Mouse (Mus musculus): ENCODE results near the gene Thyn1. TPM values are rescaled to one million over a fixed set of nuclear protein-coding genes. Genes with fewer than 3 reads are reported as not detected.

The Thyn1 gene
- polyA plus RNA-seq (2012; rRNA removed), result 9.4 and 9.8 TPM in 2 replicates

DNA sequence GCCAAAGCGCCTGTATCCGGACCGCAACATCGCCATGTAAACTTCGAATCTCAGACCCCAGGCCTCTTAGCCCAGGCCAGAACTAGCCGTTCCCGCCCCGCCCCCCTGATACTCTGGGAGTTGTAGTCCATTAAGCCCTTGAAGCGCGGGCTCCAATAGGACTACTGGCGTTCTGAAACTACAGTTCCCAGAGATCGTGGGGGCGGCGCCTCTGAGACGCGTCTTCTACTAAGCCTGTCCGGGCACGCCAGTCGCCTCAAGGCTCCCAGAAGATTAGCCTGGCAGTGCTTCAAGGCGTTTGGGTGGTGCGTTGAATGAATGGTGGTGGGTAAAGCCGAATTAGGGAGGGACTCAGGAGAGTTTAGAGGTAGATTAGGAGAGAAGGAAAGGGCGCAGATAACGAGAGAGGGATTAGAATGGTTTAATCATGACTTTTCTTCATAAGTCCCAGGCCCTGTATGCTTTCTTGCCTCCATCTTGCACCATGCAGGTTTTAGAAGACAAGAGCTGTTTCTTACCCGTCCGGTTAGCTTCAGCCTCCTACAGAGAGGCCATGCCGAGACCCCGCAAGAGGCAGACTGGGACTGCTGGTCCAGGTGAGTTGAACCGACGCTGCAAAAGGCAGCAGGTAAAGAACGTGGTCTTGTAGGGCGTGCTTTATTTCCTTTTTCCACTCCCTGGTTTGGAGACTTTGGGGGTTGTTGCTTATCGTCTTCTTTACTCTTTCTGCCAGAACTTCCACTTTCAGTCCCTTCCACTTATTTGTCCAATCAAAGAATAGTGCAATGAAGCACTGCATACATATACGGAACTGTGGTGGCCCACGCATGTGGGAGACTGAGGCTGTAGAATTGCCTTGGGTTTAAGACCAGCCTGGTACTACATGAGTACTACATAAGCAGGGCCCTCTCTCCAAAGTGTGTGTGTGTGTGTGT is at the start of gene Thyn1, which contains the start of gene Acad8:
TSS of gene Thyn1 (plus strand) at position 250 of the 935 bp plus-strand sequence.
TSS of gene Acad8 (minus strand) at position 106 of the 935 bp plus-strand sequence.
- TF ChIP-seq POLR2A (IDR thresholded peaks at IDR 0.05; ENCODE audit: control insufficient read depth, extremely low read depth, insufficient read depth, low read length, poor library complexity), result no peak
- 0 out of 2 replicates have a peak, but pooled peaks have one; percentile 11 for TF ChIP-seq CTCF (IDR thresholded peaks at IDR 0.05; ENCODE audit: borderline replicate concordance, control insufficient read depth, extremely low read depth, insufficient read depth, low read length, poor library complexity)
- no peaks in the 10 kb centered on the region for H3K27me3 ChIP-seq (ENCODE audit: control insufficient read depth, insufficient read depth, low read length)
- under 1% methylated on average over 35 of the region's 35 CpGs for WGBS
- no peak within 1 kb of the TSS for H3K27ac ChIP-seq (ENCODE audit: control insufficient read depth, insufficient read depth, low read length)
- peak within 1 kb of the TSS; percentile 83 for H3K4me3 ChIP-seq (ENCODE audit: control insufficient read depth, insufficient read depth, low read length)
- DNase-seq, result peak; percentile 93
- no peaks in the 10 kb centered on the region for H3K4me1 ChIP-seq (replicated peaks; ENCODE audit: control insufficient read depth, insufficient read depth, low read length)
- peaks cover 11% of the 10 kb centered on the region for H3K36me3 ChIP-seq (ENCODE audit: control insufficient read depth, insufficient read depth, low read length)

DNA sequence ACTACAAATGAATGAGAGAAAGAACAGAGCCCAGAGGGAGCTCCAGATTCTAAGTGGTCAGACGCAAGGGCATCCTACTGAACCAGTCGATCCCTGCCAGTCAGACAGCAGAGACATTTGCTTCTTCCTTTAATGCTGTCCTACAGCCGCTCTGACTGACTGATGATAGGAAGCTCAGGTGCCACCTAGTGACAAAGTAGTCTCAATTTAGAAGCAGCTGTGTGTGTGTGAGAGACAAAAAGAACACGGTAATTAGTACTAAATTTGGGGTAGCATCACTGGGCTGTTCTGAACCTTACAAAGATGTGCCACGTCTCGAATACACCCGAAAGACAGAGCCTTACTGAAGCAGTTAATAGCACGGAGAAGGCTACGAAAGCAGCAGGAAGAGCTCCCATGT is 21.8 kb upstream of the Thyn1 start:
- Histone ChIP-seq H3K4me1 (replicated peaks; ENCODE audit: control insufficient read depth, insufficient read depth, low read length) (no peaks in the 10 kb centered on the region), H3K36me3 (ENCODE audit: control insufficient read depth, insufficient read depth, low read length) (peaks cover 17% of the 10 kb centered on the region), H3K27ac (ENCODE audit: control insufficient read depth, insufficient read depth, low read length) (no peak overlapping the region), H3K27me3 (ENCODE audit: control insufficient read depth, insufficient read depth, low read length) (no peaks in the 10 kb centered on the region), H3K4me3 (ENCODE audit: control insufficient read depth, insufficient read depth, low read length) (no peak overlapping the region)
- no peak for DNase-seq
- TF ChIP-seq CTCF (IDR thresholded peaks at IDR 0.05; ENCODE audit: borderline replicate concordance, control insufficient read depth, extremely low read depth, insufficient read depth, low read length, poor library complexity), result no peak
- no peak for TF ChIP-seq POLR2A (IDR thresholded peaks at IDR 0.05; ENCODE audit: control insufficient read depth, extremely low read depth, insufficient read depth, low read length, poor library complexity)
- WGBS, result 97% methylated on average over 9 of the region's 9 CpGs

DNA sequence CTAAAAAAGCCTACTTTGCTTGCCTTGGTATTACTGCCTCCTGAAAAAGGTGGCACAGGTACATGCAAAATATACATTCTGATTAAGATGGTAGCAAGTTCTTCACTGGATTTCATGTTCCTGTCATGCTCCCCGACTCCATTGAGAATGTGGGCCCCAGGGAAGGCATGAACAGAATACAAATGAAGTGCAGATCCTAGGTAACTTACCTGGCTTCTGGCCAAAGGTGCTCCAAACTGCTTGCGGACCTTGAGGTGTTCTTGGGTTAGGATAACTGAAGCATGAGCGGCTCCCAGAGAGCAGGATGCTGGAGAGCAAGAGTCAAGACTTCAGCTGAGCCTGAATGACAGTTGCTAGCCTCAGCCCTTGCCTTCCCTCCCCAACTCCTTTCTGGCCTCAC is 20.7 kb upstream of the Thyn1 start:
- H3K4me3 ChIP-seq (ENCODE audit: control insufficient read depth, insufficient read depth, low read length), result no peak overlapping the region
- DNase-seq, result no peak
- TF ChIP-seq CTCF (IDR thresholded peaks at IDR 0.05; ENCODE audit: borderline replicate concordance, control insufficient read depth, extremely low read depth, insufficient read depth, low read length, poor library complexity) (no peak), POLR2A (IDR thresholded peaks at IDR 0.05; ENCODE audit: control insufficient read depth, extremely low read depth, insufficient read depth, low read length, poor library complexity) (no peak)
- H3K27me3 ChIP-seq (ENCODE audit: control insufficient read depth, insufficient read depth, low read length), result no peaks in the 10 kb centered on the region
- H3K36me3 ChIP-seq (ENCODE audit: control insufficient read depth, insufficient read depth, low read length), result peaks cover 17% of the 10 kb centered on the region
- H3K4me1 ChIP-seq (replicated peaks; ENCODE audit: control insufficient read depth, insufficient read depth, low read length), result no peaks in the 10 kb centered on the region
- no peak overlapping the region for H3K27ac ChIP-seq (ENCODE audit: control insufficient read depth, insufficient read depth, low read length)
- WGBS, result 98% methylated on average over 3 of the region's 3 CpGs

- Histone ChIP-seq H3K27me3 (ENCODE audit: control insufficient read depth, insufficient read depth, low read length) (no peaks in the 10 kb centered on the region), H3K27ac (ENCODE audit: control insufficient read depth, insufficient read depth, low read length) (no peak overlapping the region), H3K4me3 (ENCODE audit: control insufficient read depth, insufficient read depth, low read length) (no peak overlapping the region), H3K4me1 (replicated peaks; ENCODE audit: control insufficient read depth, insufficient read depth, low read length) (no peaks in the 10 kb centered on the region), H3K36me3 (ENCODE audit: control insufficient read depth, insufficient read depth, low read length) (peaks cover 8% of the 10 kb centered on the region)
- 97% methylated on average over 2 of the region's 2 CpGs for WGBS
- TF ChIP-seq POLR2A (IDR thresholded peaks at IDR 0.05; ENCODE audit: control insufficient read depth, extremely low read depth, insufficient read depth, low read length, poor library complexity) (no peak), CTCF (IDR thresholded peaks at IDR 0.05; ENCODE audit: borderline replicate concordance, control insufficient read depth, extremely low read depth, insufficient read depth, low read length, poor library complexity) (no peak)
- no peak for DNase-seq
Measured at GRCm38 (mm10) chr9:26985090-26985613, 14.4 kb upstream of the Thyn1 start.

- H3K4me3 ChIP-seq (ENCODE audit: control insufficient read depth, insufficient read depth, low read length), result no peak overlapping the region
- H3K27me3 ChIP-seq (ENCODE audit: control insufficient read depth, insufficient read depth, low read length), result no peaks in the 10 kb centered on the region
- no peak overlapping the region for H3K27ac ChIP-seq (ENCODE audit: control insufficient read depth, insufficient read depth, low read length)
- WGBS, result 97% methylated on average over 6 of the region's 6 CpGs
- no peaks in the 10 kb centered on the region for H3K4me1 ChIP-seq (replicated peaks; ENCODE audit: control insufficient read depth, insufficient read depth, low read length)
- H3K36me3 ChIP-seq (ENCODE audit: control insufficient read depth, insufficient read depth, low read length), result peaks cover 8% of the 10 kb centered on the region
- no peak for DNase-seq
- TF ChIP-seq POLR2A (IDR thresholded peaks at IDR 0.05; ENCODE audit: control insufficient read depth, extremely low read depth, insufficient read depth, low read length, poor library complexity) (no peak), CTCF (IDR thresholded peaks at IDR 0.05; ENCODE audit: borderline replicate concordance, control insufficient read depth, extremely low read depth, insufficient read depth, low read length, poor library complexity) (no peak)
Measured at GRCm38 (mm10) chr9:26985668-26986277, 13.7 kb upstream of the Thyn1 start.

DNA sequence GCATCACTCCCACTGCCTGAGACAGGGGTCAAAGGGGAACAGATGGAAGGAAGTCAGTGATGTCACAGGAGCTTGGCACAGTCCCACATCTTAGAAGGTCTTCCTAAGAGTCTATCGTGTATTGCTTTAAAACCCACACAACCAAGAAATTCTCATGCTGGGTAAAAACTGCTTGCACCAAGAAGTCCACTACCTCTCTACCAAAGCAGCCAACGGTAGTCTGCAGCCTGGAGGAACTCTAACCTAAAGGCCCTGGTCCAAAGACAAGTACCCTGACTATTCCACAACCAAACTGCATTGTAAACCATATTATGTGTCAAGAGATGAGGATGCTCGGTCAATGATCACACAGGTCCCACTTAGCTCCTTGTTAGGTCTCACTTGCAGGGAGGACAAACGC is 9.3 kb upstream of the Thyn1 start:
- Histone ChIP-seq H3K4me3 (ENCODE audit: control insufficient read depth, insufficient read depth, low read length) (no peak overlapping the region), H3K36me3 (ENCODE audit: control insufficient read depth, insufficient read depth, low read length) (peaks cover 14% of the 10 kb centered on the region), H3K27me3 (ENCODE audit: control insufficient read depth, insufficient read depth, low read length) (no peaks in the 10 kb centered on the region), H3K4me1 (replicated peaks; ENCODE audit: control insufficient read depth, insufficient read depth, low read length) (no peaks in the 10 kb centered on the region), H3K27ac (ENCODE audit: control insufficient read depth, insufficient read depth, low read length) (no peak overlapping the region)
- TF ChIP-seq POLR2A (IDR thresholded peaks at IDR 0.05; ENCODE audit: control insufficient read depth, extremely low read depth, insufficient read depth, low read length, poor library complexity) (no peak), CTCF (IDR thresholded peaks at IDR 0.05; ENCODE audit: borderline replicate concordance, control insufficient read depth, extremely low read depth, insufficient read depth, low read length, poor library complexity) (no peak)
- 93% methylated on average over 4 of the region's 4 CpGs for WGBS
- no peak for DNase-seq

Data from thymus, adult 2 months (tissue).